Mouse (Mus musculus) retina, embryonic 14.5 days (tissue): ENCODE results near the gene Adamts9.

ENCODE experiments used
- DNase-seq: peaks from one replicate; pipeline ENCODE4 v3.0.0-alpha.2; 2015; ENCODE audit warnings: low spot score

Gene Adamts9

DNA sequence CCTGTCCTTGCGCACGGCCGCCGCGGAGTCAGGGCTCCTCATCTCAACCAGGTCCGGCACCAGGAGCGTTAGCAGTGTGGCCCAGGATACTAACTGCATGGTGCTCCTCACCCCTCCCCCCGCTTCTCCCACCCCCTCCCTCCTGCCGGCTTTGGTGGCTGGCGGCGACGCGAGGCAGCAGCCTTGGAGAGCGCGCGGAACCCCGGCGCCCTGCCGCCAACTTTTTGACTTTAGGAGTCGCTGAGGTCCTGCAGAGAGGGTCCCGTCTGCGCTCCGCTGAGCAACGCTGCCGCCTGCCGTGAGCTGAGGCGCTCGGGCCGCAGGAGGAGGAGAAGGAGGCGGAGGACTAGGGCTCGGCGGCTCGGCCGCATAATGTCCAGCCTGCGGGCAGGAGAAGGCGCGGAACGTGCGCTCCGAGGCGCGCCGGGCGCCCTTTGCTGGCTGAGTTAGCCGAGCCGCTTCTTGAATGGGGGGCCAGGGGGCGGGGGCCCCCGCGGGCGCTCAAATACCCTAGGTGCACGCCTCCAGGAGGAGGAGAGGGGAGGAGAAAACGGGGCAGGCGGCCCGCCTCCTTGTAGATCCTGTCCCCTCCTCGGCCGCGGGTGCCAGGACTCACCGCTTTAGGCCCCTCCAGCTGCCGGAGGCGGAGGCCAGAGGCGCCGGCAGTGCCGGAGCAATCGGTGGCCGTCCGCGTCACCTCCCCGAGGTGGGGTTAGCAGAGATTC lies at the start of gene Adamts9:
Adamts9 (minus strand) TSS at position 436 of the 725 bp plus-strand sequence.
- DNase-seq, result peak; percentile 67

DNA sequence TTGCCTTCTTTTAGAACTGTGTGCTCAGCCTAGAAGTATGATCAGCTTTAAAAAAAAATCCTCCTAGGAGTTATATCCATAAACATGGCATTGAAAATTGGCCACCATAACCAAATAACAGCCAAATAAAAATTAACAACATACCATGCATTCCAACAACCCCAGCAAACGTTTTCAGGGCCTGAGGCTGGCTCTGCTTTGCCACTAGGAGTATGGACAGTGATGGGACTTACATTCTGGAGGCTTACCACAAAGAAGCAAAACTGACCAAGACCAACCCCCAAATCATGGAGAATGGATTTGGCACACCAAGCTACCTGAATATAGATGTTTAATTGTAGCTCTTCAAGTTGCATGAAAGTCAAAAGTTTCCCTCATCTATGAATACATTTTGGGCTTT lies 48.3 kb upstream of the Adamts9 start:
- DNase-seq, result no peak

DNA sequence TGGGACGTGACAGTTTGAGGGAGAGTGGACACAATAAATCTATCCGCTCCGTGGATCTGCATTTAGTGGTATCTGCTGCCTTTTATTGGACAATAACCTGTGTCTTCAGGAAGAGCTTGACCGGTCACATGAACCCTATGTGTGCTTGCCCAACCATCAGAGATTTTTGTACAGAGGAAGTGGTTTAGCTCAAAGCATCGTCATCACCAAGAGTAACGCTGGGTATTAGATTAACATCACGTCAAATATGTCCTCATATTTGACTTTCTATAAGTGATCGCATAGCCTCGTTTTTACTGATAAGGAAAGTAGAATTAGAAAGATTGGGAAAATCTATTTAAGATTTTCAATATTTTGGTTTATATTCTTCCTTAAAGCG lies 45.3 kb upstream of the Adamts9 start:
- DNase-seq, result no peak

DNA sequence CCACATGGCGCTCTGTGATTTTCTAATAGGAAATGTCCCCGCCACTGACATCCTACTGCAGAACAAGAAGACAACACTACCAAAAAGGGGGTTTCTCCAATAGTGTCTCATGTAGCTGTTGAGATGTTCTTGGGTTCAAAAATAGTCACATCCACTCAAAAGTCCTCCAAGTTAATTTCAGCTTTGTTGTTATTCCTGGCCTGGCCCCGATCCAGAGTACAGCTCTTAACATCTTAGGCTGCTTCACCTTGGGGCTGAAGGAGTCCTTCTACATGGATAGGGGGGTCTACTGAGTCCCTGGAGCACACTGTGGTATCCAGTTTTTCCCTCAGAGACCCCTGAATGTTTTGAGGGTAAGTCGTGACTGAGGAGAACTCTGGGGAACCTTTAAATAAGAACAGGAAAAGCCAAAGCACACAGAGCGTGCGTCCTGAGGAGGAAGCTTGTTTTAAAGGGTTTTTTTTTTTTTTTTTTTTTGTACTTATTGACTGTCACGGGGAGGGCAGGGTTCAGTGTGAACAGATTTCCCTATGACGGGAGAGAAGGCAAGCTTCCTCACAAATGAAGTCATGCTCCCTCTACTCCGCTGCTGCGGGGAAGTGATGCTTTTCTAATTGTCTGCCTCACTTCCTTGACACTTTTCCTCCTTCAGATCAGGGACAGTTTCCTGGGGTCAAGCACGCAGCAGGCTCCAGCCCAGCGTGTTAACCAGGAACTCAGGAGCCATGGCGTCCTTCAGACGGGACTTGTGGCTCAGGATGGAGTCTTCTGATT lies 44.7 kb upstream of the Adamts9 start:
- DNase-seq, result no peak

DNA sequence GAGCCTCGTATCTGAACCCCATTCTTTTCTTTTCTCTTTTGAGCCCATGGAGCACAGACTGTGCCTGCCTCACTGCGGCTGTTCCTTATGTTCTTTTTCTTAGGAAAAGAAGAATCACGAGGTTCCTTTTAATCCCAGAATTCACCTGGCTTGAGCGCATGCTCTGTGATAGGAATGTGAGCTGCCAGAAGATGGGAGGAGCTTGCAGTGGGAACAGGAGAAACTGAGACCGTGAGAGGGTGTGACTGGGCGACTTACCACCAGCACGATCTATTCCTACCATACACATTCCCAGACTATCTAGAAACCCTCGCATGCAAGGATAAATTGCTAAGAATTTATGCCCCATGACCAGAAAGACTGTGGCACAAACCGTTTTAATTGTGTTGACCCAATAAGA lies 44.1 kb upstream of the Adamts9 start:
- DNase-seq, result no peak

DNA sequence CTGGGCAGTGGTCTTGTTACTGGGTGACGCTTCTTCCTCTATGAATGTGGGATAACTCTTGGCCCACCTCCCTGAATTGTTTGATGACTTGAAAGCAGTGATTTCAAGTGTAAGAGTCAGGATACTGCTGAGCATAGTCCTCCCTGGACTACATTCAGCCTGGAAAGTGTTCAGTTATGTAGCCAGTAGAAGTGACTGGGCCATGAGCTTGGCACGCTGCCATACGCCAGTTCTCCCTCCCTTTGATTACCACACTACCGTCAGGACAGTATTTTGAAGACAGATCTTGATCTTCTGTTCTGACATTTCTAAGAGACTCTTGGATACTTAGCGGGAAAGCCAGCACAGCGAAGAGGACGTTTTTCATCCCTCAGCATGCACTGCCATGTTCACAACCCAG lies 40.1 kb upstream of the Adamts9 start:
- DNase-seq, result no peak

DNA sequence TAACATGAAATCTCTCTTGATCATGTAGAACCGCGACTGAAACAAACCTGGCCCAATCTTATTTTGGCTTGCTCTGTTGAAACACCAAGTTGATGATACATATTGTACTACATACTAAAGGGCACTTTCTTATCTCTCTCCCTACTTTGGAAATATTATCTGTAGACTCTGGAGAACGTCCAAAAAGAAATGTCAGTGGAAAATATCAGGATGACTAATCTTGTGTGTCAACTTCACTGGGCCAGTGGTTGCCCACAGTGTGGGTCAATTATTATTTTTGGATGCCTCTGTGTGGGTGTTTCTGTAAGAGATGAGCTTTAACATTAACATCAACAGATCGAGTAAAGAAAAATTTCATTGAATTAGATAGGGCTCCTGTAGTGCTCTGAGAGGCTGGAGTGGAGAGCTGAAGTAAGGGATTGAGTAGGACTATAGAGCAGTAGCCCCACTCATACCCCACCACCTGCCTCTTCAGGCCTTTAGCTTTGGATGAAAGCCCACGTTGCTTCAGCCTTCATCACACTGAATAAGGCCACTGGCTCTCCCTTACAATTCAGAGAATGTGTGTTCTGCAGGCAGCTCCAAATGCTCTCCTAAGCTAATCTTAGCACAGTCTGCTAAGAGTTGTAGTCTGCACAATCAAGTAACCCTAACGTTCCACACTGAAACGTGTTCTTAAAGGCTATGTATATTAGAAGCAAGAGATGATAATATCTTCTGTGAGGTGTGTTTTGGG lies 38.3 kb upstream of the Adamts9 start:
- no peak for DNase-seq

DNA sequence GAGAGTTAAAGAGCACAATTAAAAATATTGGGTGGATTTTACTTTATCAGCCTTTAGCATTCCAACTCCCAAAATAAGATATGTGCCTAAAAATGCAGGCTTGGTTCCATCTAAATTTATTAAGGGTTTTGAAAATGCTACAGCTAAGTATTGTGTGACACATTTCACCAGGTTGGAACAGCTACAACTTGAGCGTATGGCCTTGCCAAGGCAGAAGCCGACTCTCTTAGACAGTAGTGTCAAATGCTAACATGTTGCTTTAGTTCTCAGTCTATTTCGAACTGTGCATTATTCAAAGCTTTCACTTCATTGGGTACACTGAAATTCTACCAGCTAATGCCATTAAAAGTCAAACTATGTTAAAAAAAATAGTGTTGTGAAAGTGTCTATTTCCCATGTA lies 30.0 kb upstream of the Adamts9 start:
- no peak for DNase-seq

DNA sequence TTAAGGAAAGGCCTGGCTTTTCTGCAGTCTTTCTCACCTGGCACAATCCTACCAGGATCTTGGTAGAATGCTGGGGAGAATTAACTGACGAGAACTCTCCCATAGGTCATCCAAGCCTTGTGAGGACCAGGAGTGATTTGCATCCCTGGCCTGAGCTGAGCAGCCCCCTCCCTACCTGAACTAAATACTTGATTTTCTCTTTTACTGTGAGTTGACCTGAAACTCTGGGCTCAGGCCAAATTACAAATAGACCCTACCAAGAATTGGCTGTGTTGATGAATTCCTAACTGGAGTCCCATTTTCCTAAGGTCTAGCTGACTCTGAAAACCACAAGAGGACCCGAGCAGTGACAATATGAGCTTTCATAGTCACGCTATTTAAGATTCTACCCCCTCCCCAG lies 25.4 kb upstream of the Adamts9 start:
- no peak for DNase-seq

DNA sequence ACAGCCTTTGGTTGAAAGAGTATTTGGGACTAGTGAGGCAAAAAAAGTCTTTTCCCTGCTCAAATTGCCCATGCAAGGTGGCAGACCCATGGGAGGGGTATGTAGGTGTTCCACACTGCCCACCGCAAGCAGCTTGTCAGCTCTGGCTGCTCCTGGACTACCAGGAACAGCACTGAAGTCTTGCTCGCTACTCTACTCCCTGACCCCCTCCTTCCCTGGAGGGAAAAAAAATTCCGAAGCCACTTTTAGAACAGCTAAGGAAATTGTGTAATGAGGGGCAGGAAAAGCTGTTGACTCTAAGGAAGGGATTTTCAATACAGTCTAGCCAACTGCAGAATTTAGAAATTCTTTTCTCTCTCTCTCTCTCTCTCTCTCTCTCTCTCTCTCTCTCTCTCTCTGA lies 24.9 kb upstream of the Adamts9 start:
- DNase-seq, result no peak

DNA sequence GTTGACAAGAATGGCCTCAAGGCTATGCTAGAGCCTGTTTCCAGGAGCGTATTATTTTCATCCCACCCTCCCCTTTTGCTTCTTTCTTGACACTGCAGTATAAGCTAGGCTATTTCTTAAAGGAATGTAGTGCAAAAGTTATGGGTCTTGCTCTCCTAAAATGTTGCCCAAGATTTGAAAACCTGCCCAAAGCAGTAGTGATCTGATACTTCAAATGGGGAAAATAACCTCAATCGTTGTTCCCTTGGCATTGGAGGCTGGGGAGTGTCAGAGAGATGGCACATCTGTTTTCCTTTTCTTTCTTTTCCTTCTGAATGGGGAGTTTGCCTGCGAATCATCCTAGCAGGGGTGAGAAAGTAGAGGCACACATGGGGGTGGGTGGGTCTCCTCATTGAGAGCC lies 19.7 kb upstream of the Adamts9 start:
- no peak for DNase-seq

DNA sequence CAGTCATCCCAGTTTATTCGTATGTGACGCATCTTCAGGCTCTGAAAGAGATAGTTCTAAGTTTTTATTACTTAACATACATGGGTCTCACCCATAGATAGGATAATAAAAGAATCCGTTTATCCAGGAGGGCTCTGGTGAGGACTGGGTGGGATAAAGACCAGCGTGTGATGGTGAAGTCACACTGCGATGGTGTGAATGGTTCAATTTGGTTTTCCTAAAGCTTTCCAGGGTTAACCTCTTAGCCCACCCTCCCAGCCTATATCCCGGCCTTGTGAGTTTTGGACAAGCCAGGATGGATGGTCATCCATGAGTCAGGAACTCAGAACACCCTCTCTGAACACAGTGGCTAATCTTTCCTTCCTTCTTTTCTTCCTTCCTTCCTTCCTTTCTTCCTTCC lies 17.7 kb upstream of the Adamts9 start:
- no peak for DNase-seq

DNA sequence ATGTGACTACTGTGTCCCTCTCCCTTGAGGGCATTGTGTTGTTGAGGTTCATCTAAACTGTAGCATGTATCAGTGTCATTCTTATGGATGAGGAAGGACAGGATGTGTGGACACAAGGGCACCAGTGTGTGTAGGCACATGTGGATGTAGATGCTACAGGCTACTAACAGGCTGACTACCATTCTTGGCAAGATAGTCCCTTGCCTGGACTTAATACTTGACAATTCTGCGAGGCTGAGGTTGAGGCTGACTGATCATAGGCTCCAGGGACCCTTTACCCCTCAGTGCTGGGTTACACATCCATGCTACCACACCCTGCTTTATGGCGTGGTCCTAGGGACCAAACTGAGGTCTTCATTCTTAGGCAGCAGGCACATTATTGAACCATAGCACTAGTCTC lies 16.1 kb upstream of the Adamts9 start:
- no peak for DNase-seq

DNA sequence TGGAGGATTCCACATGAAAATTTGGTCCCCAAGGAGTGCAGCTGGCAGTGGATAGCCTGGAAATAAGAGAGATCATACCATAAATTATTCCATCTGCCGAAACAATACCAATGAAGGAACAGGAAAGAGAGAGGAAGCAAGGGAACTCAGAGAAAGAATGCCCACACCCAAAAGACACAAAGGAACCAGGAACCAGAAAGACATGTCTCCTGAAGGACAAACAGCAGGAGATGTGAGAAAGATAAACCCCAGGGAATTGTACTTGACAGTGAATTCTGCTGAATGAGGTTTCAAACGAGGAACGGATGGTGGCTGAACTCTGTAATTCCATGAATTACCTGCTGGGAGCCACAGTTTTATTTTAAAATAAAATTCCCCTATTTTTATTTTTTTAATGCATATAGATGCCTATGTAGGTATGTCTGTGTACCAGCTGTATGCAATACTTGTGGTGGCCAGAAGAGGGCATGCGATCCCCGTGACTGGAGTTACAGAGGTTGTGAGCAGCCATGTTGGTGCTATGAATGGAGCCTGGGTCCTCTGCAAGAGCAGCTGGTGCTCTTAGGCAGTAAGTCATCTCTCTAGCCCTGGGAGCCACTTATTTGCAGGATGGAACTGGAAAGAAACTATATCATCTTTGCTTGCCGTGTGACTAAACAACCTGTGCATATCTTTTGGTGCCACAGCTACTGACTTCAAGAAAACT lies 4.2 kb upstream of the Adamts9 start:
- DNase-seq, result no peak

DNA sequence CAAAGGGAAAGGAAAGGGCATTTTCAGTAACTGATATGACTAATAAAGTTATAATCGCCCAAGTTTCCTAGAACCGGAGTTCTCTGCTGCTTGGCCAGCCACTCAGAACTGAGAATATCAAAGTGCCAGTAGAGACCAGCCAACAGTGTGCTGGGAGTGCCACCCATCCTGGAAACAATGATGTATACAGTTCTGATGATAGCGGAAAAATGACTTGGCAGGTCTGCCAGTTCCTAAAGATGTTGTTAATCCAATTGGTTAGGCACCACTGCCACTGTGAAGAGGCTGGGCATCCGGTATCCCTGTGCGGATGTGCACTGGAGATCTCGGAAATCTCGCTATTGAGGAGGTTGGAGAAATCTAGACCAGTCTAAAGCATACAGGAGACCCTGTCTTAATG lies 1.4 kb upstream of the Adamts9 start:
- no peak for DNase-seq

DNA sequence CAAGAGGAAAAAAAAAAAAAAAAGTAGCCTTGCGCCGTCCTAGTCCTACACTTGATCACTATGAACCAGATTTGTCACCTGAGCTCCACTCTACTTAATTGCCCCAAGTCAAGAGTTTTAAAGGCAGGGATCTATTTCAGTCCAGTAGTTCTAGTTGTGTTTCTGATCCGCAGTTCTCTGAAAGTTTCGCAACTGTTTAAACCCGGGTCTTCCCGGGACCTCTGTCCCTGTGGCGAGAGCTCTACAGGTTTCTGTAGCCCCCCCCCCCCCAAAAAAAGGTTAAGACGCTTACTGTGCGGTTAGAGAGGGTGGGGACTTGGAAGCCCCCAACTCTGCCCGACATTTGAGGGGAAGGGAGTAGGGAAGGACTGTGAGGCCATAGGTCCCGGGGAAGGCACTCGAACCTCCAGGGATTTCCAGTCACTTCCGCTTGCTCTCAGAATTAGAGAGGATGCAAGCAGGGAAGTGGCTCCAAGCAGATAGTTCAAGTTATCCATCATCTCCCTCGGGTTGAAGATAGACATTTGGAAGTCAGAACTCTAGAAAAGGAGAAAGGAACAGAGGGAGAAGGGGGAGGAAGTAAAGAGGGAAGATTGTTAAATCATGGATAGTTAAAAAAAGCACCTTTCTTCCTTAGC lies 875 bp upstream of the Adamts9 start:
- peak; percentile 20 for DNase-seq

DNA sequence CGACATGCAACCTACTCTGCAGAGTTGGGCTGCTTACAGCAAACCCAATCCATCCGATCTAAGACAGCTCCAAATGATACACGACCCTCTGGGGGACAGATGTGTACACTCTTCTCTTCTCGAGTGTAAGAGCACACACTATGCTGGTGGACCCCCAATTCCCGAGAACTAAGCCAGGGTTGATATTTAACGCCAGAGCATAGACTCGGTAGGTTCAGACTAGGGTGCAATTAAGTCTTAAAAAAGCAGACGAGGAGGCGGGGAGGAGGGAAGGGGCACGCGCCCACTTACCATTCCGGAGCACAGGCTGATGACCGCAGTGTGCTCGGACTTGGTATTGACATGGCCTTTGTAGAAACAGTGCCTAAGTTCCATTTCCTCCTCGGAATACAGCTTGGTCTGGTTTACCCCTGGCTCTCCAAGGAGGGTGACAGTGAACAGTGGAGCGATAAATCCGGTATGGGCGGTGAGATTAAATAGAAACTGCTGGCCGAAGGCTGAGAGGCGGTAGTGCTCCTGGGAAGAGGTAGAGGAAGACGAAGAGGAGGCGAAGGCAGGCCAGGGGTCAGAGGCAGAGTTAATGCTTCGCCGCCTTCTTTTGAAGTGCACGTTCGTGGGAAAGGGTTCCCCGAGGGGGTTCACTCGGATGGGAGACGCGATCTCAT lies 1.4 kb downstream of the Adamts9 start:
- DNase-seq, result peak; percentile 41

DNA sequence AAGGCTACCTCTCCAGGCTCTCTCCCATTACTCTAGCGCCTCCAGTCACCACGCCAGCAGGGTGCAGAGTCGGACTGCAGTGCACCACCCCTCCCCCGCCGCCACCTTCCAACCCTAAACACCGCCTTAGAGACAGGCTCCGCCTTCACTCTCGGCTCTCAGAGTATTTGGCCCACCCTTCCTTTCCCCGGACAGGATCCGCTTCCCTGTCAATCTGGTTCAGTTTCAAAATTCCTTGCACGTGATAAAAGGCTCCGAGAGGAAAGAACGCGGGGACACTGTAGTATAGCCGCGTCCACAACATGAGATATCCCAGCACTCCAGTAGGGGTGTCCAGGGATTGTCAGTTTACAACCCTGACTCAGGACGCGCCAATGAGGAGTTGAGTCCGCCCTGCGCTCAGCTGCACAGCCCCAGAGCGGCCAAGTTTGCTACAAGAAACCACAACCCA lies 2.0 kb downstream of the Adamts9 start:
- peak; percentile 80 for DNase-seq

DNA sequence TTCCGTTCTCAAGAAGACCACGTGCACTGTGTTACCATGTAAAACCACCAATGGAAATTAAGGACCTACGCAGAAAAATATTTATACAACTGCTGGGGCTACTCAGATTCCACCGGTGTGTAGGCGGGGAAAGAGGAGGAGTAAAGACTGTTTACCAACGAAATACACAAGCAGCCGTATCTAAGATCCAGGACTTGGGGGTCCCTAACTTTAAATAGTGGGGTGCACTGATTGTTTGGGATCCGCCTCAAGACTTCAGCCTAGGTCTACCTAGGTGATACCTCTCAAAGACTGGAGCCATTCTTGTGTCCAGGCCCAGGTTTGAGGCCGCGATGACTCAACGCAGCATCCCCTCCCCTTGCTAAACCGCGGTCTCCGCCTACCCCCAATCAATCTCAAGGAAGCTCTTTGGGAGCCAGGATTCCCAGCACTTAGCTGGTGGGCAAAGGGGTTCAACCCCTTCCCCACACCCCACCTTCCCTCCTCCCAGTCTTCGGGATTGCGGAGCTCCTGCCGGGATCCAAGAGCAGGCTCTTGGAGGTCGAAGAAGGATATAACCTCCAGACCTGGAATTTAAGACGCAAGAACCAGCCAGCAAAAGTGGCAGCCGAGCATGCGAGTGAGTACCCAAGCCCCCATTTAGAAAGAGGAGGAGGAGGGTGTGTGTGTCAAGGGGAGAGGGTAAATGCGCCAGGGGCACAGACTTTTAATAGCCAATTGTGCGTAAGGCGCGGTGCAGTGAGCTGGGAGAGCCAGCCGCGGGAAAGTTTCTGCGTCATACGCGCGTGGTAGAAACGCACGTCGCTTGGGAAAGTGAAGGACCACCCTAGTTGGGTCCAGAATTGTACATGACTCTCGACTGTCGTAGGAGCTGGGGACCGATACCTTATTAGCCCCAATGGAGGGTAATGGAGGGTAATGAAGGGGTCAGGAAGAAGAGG lies 2.8 kb downstream of the Adamts9 start:
- peak; percentile 52 for DNase-seq

DNA sequence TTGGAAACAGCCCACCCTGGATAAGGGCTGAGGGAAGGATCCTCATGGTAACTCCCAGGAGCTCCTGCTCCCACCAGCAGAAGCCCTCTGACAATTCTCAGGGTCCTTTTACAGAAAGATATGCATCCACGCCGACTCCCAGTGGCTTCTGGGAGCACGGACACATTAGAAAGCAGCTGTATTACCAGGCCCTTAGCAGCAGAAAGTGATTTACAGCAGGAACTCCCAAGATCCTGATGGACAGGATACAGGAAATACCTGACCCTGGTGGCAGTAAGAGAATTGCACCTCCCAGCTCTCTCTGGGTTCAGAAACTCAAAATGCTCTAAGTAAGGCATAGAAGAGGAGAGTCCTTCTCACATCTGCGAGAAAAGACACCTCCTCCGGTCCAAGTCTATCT lies 15.0 kb downstream of the Adamts9 start:
- DNase-seq, result no peak
